Mouse (Mus musculus): ENCODE measurements at regions not wholly inside any gene's neighbourhood (a gene's known extent, or its start where the extent isn't known, plus 50 kb on each side); places are given as distances from the start of the nearest gene placed in this dataset.

DNA sequence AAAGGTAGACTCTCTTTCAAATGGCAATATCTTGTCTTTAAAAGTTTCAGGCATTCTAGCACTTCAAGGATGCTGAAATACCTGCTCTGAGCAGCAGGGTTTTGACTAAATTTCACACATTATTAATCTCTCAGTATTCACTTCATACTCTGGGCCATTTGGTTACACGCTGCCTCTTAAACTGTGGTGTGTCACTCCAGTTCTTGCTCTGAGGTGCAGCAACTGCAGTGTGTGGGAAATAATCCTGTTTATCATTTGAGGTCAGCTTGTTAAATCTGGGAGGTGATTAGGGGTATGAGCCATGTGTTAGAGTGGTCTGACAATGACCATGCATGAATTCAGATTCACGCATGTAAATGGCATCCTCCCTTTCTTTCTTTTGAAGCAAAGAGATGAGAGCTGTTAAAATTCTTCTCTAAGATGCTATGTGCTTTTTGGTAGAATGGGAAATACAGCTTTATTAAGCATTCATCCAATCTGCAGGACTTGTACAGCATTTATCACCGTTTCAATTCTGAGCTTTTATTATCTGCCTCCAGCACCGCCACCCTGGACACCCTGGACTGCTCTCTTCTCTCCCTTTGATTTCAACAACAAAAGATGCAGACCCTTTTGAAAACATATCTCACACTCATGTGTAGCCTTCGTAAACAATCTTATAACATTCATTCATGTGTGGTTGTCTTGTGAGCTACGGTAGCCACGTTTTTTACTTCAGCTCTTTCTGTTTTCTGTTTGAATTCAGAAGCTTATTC lies 362.4 kb upstream of the Gm38303 start:
- no peak for ATAC-seq (replicated peaks in 1 of 2; ENCODE audit: insufficient read depth in 1 of 2, low FRiP score in 2 of 2, low TSS enrichment in 1 of 2, low read depth in 1 of 2, poor library complexity in 2 of 2, severe bottlenecking in 2 of 2)

DNA sequence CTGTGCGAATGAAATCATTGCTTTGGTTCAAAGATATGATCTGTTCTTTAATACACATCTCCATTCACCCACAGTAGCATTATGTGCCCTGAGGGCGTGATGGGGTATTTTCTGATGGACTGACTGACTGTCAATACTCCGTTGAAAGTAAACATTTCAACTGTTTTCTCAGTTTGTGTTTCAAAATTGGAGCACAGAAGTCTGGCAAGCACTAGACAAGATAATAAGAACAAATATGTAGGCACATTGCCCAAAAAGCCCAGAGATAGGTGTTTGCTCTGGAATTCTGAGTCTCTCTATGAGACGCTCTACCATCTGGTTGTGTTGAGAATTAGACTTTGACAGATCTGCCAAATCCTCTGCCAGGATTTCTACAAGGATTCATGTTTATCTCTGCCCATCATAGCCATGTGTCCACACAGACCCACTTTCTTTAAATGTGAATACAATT lies 350.0 kb upstream of the Gm38303 start:
- no peak for ATAC-seq (replicated peaks in 1 of 2; ENCODE audit: insufficient read depth in 1 of 2, low FRiP score in 2 of 2, low TSS enrichment in 1 of 2, low read depth in 1 of 2, poor library complexity in 2 of 2, severe bottlenecking in 2 of 2)

DNA sequence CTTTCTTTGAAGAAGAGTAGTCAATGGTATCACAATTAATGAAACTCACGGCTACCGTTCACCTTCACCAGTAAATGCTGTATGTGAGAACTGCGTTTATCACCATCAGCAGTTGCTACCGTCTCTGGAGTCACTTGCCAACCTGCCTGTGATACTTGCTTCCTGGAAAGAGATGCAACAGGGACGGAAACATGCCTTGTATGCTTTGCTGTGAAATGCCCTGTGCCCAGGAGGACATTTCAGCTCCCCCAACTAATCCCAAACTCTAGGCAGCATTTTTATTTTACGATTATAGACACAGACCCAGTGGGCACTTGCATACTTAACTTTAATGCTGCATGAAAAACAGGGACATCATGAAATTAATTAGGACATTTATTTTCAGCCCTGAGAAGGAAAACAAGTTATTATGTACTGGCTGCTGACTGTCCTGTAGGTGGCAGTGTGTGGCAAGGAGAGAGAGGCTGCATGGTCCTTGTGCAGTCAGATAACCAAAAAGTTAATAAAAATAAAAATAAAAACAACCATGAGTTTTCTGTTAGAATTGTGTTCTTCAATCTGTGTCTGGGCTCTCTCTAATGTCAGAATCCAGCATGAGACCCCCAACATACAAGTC lies 349.5 kb upstream of the Gm38303 start:
- peak; percentile 54 to 84; a peak in 2 of 4 replicates for ATAC-seq (replicated peaks in 1 of 2; ENCODE audit: insufficient read depth in 1 of 2, low FRiP score in 2 of 2, low TSS enrichment in 1 of 2, low read depth in 1 of 2, poor library complexity in 2 of 2, severe bottlenecking in 2 of 2)

DNA sequence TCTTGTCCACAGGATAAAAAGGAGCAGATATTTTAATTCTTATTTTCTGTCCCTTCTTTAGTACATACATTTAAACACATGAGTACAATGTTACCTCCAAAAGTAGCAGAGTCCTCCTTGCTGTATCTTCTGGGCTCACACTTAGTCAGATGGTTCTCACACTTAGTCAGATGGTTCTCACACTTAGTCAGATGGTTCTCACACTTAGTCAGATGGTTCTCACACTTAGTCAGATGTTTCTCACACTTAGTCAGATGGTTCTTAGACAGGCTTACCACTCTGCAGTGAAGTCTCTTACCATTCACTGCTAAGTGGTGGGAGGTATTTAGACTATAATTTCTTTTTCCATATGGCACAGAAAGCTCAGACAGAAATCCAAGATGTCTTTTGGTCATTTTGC lies 346.5 kb upstream of the Gm38303 start:
- ATAC-seq (replicated peaks in 1 of 2; ENCODE audit: insufficient read depth in 1 of 2, low FRiP score in 2 of 2, low TSS enrichment in 1 of 2, low read depth in 1 of 2, poor library complexity in 2 of 2, severe bottlenecking in 2 of 2), result no peak

DNA sequence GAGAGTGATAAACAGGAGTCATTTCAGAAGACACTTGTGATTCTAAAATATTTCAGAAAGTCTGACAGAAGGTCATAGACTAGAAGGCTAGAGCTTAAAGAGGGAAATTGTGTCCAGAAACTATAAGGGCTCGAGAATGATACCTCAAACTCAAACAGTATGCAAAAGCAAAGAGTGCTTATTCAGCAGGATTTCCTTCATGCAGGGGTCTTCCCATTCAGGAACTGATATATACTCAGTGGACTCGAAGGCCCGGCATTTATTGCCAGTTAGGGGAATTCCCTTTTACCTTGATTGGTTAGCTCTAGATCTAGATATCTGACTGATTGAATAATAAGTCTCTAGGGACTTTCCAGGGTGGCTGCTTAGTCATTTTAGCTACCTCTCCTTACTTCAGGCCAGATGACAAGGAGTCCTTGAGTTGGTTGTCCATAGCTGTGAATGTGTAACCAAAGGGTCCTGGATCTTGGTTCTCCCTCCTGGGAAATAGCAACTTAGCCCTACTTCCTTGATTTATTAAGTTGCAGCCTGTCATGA lies 312.6 kb upstream of the Gm38303 start:
- ATAC-seq (replicated peaks in 1 of 2; ENCODE audit: insufficient read depth in 1 of 2, low FRiP score in 2 of 2, low TSS enrichment in 1 of 2, low read depth in 1 of 2, poor library complexity in 2 of 2, severe bottlenecking in 2 of 2), result no peak

Data from hematopoietic stem cell, adult 5-6 weeks (primary cell).